Mouse (Mus musculus): ENCODE results near the gene Cep250. TPM values are rescaled to one million over a fixed set of nuclear protein-coding genes. Genes with fewer than 3 reads are reported as not detected.

The Cep250 gene
- total RNA-seq, 2 experiments from 2014 or later = 12.9 to 17.0 TPM

GRCm38 (mm10) chr2:155962991-155963390 lies 6.7 kb downstream of the Cep250 start:
- DNase-seq = peak; percentile 38

GRCm38 (mm10) chr2:155973348-155973747 lies 17.1 kb downstream of the Cep250 start:
- no peak for DNase-seq

GRCm38 (mm10) chr2:155974087-155974731 lies 18.0 kb downstream of the Cep250 start:
- DNase-seq = no peak

GRCm38 (mm10) chr2:155979328-155979991 lies 23.2 kb downstream of the Cep250 start:
- DNase-seq = peak; percentile 38

GRCm38 (mm10) chr2:155985776-155986175 lies 29.5 kb downstream of the Cep250 start:
- no peak for DNase-seq

GRCm38 (mm10) chr2:155987131-155987530 lies 30.9 kb downstream of the Cep250 start:
- no peak for DNase-seq

GRCm38 (mm10) chr2:155989085-155989484 lies 32.8 kb downstream of the Cep250 start:
- DNase-seq = no peak

GRCm38 (mm10) chr2:155991151-155991550 lies 34.9 kb downstream of the Cep250 start:
- no peak for DNase-seq

- peak; percentile 76 for DNase-seq
Measured at GRCm38 (mm10) chr2:155991863-155992321, 35.6 kb downstream of the Cep250 start.

GRCm38 (mm10) chr2:156005393-156005792 lies 49.1 kb downstream of the Cep250 start:
- DNase-seq = no peak

GRCm38 (mm10) chr2:156007888-156008532 lies 51.8 kb downstream of the Cep250 start, which contains the start of the genes 6430550D23Rik and Ergic3:
Gene 6430550D23Rik (minus strand): TSS chr2:156007977.
Gene Ergic3 (plus strand): TSS chr2:156008045.
- DNase-seq = peak; percentile 99

GRCm38 (mm10) chr2:156018106-156018505 lies 61.8 kb downstream of the Cep250 start:
- no peak for DNase-seq

GRCm38 (mm10) chr2:156021219-156021618 lies 65.0 kb downstream of the Cep250 start:
- DNase-seq = no peak

GRCm38 (mm10) chr2:156021765-156022164 lies 65.5 kb downstream of the Cep250 start:
- no peak for DNase-seq

- DNase-seq = no peak
Measured at GRCm38 (mm10) chr2:156025482-156025881, 69.2 kb downstream of the Cep250 start.

- DNase-seq = no peak
Measured at GRCm38 (mm10) chr2:156039390-156039789, 83.1 kb downstream of the Cep250 start.

- DNase-seq = no peak
Measured at GRCm38 (mm10) chr2:156042903-156043302, 86.6 kb downstream of the Cep250 start.

GRCm38 (mm10) chr2:156047929-156048328 lies 91.7 kb downstream of the Cep250 start:
- no peak for DNase-seq

Other genes starting within 250 kb of the Cep250 start
- 10 to 100 TPM; 32.0 to 39.6 TPM for gene Edem2, start 227.0 kb upstream of the Cep250 start, total RNA-seq (2021)
- not detected for gene Gm17581, start 220.6 kb upstream of the Cep250 start, total RNA-seq (2021)
- gene Procr, start 205.3 kb upstream of the Cep250 start, total RNA-seq (2021) = 10 to 100 TPM; 20.6 to 34.4 TPM
- 1 to 10 TPM; 2.5 to 3.4 TPM for gene Mmp24, start 181.1 kb upstream of the Cep250 start, total RNA-seq (2021)
- 10 to 100 TPM; 54.2 to 56.7 TPM for gene BC029722, start 137.0 kb upstream of the Cep250 start, total RNA-seq (2021)
- 100 to 1,000 TPM; 106 to 121 TPM for gene Eif6, start 129.5 kb upstream of the Cep250 start, total RNA-seq (2021)
- gene Fam83c, start 121.6 kb upstream of the Cep250 start, total RNA-seq (2021) = not detected
- gene Uqcc1, start 26.1 kb upstream of the Cep250 start, total RNA-seq (2021) = 100 to 1,000 TPM; 126 to 179 TPM
- gene Gm15557, start 15.7 kb upstream of the Cep250 start, total RNA-seq (2021) = not detected
- gene Gdf5, start 11.1 kb upstream of the Cep250 start, total RNA-seq (2021) = 1 to 10 TPM; 1.6 to 3.5 TPM
- 1 to 10 TPM; 2.8 to 4.3 TPM for gene 6430550D23Rik, start 51.5 kb downstream of the Cep250 start, total RNA-seq (2021)
- gene Ergic3, start 51.6 kb downstream of the Cep250 start, total RNA-seq (2021) = 100 to 1,000 TPM; 164 to 172 TPM
- not detected for gene Fer1l4, start 96.5 kb downstream of the Cep250 start, total RNA-seq (2021)
- 1 to 10 TPM; 4.1 to 4.7 TPM for gene Spag4, start 108.7 kb downstream of the Cep250 start, total RNA-seq (2021)
- 10 to 100 TPM; 44.4 to 47.5 TPM for gene Cpne1, start 155.5 kb downstream of the Cep250 start, total RNA-seq (2021)
- 10 to 100 TPM; 23.3 to 25.0 TPM for gene Rbm12, start 155.5 kb downstream of the Cep250 start, total RNA-seq (2021)
- 10 to 100 TPM; 21.3 to 24.5 TPM for gene Gm28036, start 170.6 kb downstream of the Cep250 start, total RNA-seq (2021)
- gene Romo1, start 187.6 kb downstream of the Cep250 start, total RNA-seq (2021) = 100 to 1,000 TPM; 406 to 407 TPM
- gene Nfs1, start 187.7 kb downstream of the Cep250 start, total RNA-seq (2021) = 10 to 100 TPM; 72.0 to 78.8 TPM
- gene Rbm39, start 223.8 kb downstream of the Cep250 start, total RNA-seq (2021) = 100 to 1,000 TPM; 286 to 394 TPM
- gene Phf20, start 240.0 kb downstream of the Cep250 start, total RNA-seq (2021) = 10 to 100 TPM; 35.9 to 38.0 TPM